Mouse (Mus musculus): Measurements from ENCODE around the gene Tnpo3.

The Tnpo3 gene

GRCm38 (mm10) chr6:29609111-29610019 is at the start of gene Tnpo3:
Gene Tnpo3 (minus strand): TSS chr6:29609887.
- DNase-seq (ENCODE audit: low spot score) = peak; percentile 72

GRCm38 (mm10) chr6:29658626-29659475 is 49.2 kb upstream of the Tnpo3 start:
- DNase-seq (ENCODE audit: low spot score) = no peak

GRCm38 (mm10) chr6:29653271-29653670 is 43.6 kb upstream of the Tnpo3 start:
- no peak for DNase-seq (ENCODE audit: low spot score)

GRCm38 (mm10) chr6:29650170-29650549 is 40.5 kb upstream of the Tnpo3 start:
- no peak for DNase-seq (ENCODE audit: low spot score)

- DNase-seq (ENCODE audit: low spot score) = peak; percentile 66
These were observed 39.9 kb upstream of the Tnpo3 start for GRCm38 (mm10) chr6:29649494-29650169.

- no peak for DNase-seq (ENCODE audit: low spot score)
These were observed 32.1 kb upstream of the Tnpo3 start for GRCm38 (mm10) chr6:29641816-29642215.

GRCm38 (mm10) chr6:29639580-29640419 is 30.1 kb upstream of the Tnpo3 start:
- no peak for DNase-seq (ENCODE audit: low spot score)

- no peak for DNase-seq (ENCODE audit: low spot score)
These were observed 29.3 kb upstream of the Tnpo3 start for GRCm38 (mm10) chr6:29638844-29639460.

GRCm38 (mm10) chr6:29637397-29638373 is 28.0 kb upstream of the Tnpo3 start:
- no peak for DNase-seq (ENCODE audit: low spot score)

GRCm38 (mm10) chr6:29636322-29637092 is 26.8 kb upstream of the Tnpo3 start:
- no peak for DNase-seq (ENCODE audit: low spot score)

GRCm38 (mm10) chr6:29634537-29634936 is 24.9 kb upstream of the Tnpo3 start:
- no peak for DNase-seq (ENCODE audit: low spot score)

GRCm38 (mm10) chr6:29632552-29633292 is 23.0 kb upstream of the Tnpo3 start:
- DNase-seq (ENCODE audit: low spot score) = no peak

- DNase-seq (ENCODE audit: low spot score) = no peak
These were observed 22.3 kb upstream of the Tnpo3 start for GRCm38 (mm10) chr6:29631751-29632551.

GRCm38 (mm10) chr6:29630216-29630615 is 20.5 kb upstream of the Tnpo3 start:
- DNase-seq (ENCODE audit: low spot score) = no peak

GRCm38 (mm10) chr6:29627756-29628155 is 18.1 kb upstream of the Tnpo3 start:
- DNase-seq (ENCODE audit: low spot score) = no peak

GRCm38 (mm10) chr6:29623857-29624256 is 14.2 kb upstream of the Tnpo3 start:
- DNase-seq (ENCODE audit: low spot score) = no peak

- DNase-seq (ENCODE audit: low spot score) = no peak
These were observed 12.6 kb upstream of the Tnpo3 start for GRCm38 (mm10) chr6:29622273-29622672.

Data from urinary bladder, postnatal 10 days (tissue).